Mouse (Mus musculus): Measurements from ENCODE around the gene Cfap43. TPM values are rescaled to one million over a fixed set of nuclear protein-coding genes. Genes with fewer than 3 reads are reported as not detected.

Gene Cfap43
- polyA plus RNA-seq (2014; fragmentation: Illumina TruSeq; extraction: RNeasy Lipid Tissue Mini Kit (QIAGEN cat#74804); ENCODE audit: low read depth, low replicate concordance): 0.32 TPM

DNA sequence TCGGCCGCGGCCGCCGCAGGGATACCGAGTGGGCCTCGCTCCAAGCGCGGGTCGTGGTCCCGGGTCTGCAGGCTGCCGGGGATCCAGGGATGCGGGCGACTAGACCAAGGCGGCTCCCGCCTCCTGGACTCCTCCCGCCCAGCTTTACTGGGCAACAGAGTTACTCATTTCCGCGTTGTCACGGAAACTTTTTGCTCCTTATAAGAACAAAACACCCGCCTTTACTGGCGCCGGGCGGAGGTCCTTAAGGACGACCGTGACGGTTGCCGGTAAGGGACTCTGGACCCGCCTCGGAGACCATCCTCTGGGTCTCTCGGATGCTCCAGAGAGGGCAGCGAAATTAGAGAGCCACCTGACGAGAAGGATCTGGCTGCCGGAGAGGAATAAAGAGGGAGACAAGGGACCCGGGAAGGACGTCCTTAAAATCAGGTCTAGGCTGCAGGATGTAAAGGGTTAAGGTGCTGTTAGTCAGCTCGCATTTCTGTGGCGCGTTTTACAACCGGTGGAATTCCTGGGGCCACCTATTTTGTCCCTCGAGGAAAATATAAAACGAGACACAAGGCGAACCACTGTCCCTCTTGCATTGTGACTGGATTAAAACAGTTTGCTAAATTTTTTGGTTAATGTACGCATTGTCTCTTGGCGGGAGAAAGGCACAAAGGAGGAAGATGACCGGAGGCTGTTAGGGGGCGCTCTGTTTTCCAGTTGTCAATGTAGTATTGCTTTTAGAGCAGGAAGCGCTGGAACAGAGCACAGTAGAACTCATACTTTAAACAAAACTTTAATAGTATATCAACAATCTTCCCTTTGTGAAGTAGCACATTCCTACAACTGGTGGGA lies at the start of gene Cfap43, which contains the start of gene Itprip:
TSS of gene Cfap43 (minus strand) at position 162 of the 840 bp plus-strand sequence.
TSS of gene Itprip (minus strand) at position 174 of the 840 bp plus-strand sequence.

DNA sequence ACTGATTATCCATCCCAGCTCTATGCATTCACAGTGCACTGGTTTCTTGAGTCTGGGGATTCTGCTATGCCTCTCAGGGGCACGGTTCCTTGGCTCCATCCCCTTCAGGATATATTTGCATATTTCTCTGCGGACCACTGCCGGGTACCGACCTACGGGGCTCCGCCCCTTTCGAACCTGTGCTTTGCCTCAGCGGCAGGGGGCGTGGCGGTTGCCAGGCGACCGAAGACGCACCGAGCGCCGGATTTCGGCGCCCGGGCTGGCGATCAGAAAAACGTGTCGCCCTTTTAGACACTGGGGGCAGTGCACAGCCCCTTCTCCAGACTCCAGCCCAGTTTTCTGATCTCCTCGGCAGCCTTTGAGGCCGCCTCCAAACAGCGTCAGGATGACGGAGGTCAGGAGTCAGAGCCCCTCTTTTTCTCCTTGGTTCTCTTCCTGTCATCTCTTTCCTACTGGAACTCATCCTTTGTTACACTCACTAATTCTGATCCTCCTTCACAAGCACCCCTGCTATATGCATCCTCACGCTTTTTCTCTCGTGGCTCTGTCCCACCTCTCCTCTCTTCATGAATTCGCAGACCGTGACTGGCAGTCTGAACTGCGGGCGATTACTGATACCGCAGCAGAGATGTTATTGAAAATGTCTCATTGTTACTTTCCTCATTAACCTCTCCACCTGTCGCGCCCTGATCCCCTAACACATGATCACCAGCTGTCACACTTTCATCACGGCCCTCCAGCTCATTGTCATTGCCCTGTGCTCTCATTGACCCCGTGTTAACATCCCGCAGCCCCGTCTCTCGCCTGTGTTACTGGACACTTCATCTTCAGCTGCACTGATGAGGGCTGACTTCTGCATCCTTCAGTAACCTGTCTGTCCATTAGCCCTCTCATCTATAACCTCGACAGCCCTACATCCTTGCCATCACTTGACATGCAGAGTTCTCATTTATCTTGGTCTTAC lies 18.6 kb upstream of the Cfap43 start, which contains the start of gene Cfap58:
TSS of gene Cfap58 (plus strand) at position 233 of the 964 bp plus-strand sequence.

DNA sequence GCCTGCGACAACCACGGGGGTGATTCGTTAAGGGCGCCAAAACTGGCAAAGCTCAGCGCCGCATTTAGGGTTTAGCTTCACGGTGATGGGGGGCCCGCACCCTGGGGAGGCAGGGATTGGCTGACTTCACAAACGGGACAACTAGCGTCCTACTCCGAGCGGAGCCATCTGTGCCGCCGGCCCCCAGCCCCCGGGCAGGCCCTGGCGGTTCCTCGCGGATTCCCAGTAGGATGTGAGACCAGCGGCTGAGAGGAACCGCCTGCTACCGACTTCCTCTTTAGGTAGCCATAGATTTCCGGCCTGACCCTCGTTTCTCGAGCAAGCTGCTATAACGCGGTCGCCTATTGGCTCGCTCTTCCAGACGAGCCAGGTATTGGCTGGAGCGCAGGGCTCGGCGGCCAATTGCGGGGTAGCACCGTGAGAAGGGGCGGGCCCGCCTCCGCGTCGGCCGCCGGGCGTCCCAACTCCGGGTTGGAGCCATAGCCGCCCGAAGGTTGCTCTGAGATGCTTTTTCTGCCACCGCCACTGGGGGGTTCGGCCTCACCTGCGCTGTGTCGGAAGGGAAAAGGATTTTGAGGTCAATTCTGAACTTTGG lies 53.6 kb downstream of the Cfap43 start, which contains the start of gene Gsto2:
TSS of gene Gsto2 (plus strand) at position 182 of the 595 bp plus-strand sequence.

GRCm38 (mm10) chr19:47854796-47855783 lies 64.0 kb downstream of the Cfap43 start, which contains the start of gene Gsto1:
TSS of gene Gsto1 (plus strand) at chr19:47854970.

GRCm38 (mm10) chr19:47731071-47731881 lies 187.8 kb downstream of the Cfap43 start, which contains the start of gene Sfr1:
TSS of gene Sfr1 (plus strand) at chr19:47731682.

GRCm38 (mm10) chr19:47691994-47692393 lies 227.1 kb downstream of the Cfap43 start, which contains the start of gene Col17a1:
TSS of gene Col17a1 (minus strand) at chr19:47692094.

Other genes starting within 250 kb of the Cfap43 start
- gene Col17a1, start 227.2 kb downstream of the Cfap43 start, polyA plus RNA-seq (2014; fragmentation: Illumina TruSeq; extraction: RNeasy Lipid Tissue Mini Kit (QIAGEN cat#74804); ENCODE audit: low read depth, low replicate concordance): not detected
- gene Sfr1, start 187.6 kb downstream of the Cfap43 start, polyA plus RNA-seq (2014; fragmentation: Illumina TruSeq; extraction: RNeasy Lipid Tissue Mini Kit (QIAGEN cat#74804); ENCODE audit: low read depth, low replicate concordance): 203 TPM
- 460 TPM for gene Gsto1, start 64.3 kb downstream of the Cfap43 start, polyA plus RNA-seq (2014; fragmentation: Illumina TruSeq; extraction: RNeasy Lipid Tissue Mini Kit (QIAGEN cat#74804); ENCODE audit: low read depth, low replicate concordance)
- not detected for gene Gsto2, start 53.8 kb downstream of the Cfap43 start, polyA plus RNA-seq (2014; fragmentation: Illumina TruSeq; extraction: RNeasy Lipid Tissue Mini Kit (QIAGEN cat#74804); ENCODE audit: low read depth, low replicate concordance)
- gene Itprip, start within 50 bp of the Cfap43 start, polyA plus RNA-seq (2014; fragmentation: Illumina TruSeq; extraction: RNeasy Lipid Tissue Mini Kit (QIAGEN cat#74804); ENCODE audit: low read depth, low replicate concordance): 0.16 TPM
- not detected for gene Cfap58, start 18.4 kb upstream of the Cfap43 start, polyA plus RNA-seq (2014; fragmentation: Illumina TruSeq; extraction: RNeasy Lipid Tissue Mini Kit (QIAGEN cat#74804); ENCODE audit: low read depth, low replicate concordance)

All from sigmoid colon, adult 10 weeks (tissue).